Mouse (Mus musculus) leukemia stem cell, adult 10-12 weeks (primary cell): Measurements from ENCODE around the gene Tcf15. TPM values are rescaled to one million over a fixed set of nuclear protein-coding genes. Genes with fewer than 3 reads are reported as not detected.

ENCODE experiments used
- polyA plus RNA-seq: library from polyadenylated mRNA; stranded (reverse); fragments of >175 nt; gene quantifications from 2 replicates; pipeline ENCODE4 v1.2.3, GENCODE M21; 2012; ENCODE audit warnings: low replicate concordance

The Tcf15 gene
- polyA plus RNA-seq: 0.25 and 2.0 TPM in 2 replicates

GRCm38 (mm10) chr2:152143279-152144157, at the start of gene Tcf15:
Tcf15 (plus strand) TSS chr2:152143561.

GRCm38 (mm10) chr2:152105318-152106224, 37.8 kb upstream of the Tcf15 start, which contains the start of gene Srxn1:
Srxn1 (plus strand) TSS chr2:152105516.

Other genes with a start within 250 kb of the Tcf15 start
- gene Angpt4, start 232.4 kb upstream of the Tcf15 start, polyA plus RNA-seq: not detected in 2 replicates
- 15.1 and 17.2 TPM in 2 replicates for gene Fam110a, start 163.3 kb upstream of the Tcf15 start, polyA plus RNA-seq
- 0.84 and 1.2 TPM in 2 replicates for gene Slc52a3, start 147.1 kb upstream of the Tcf15 start, polyA plus RNA-seq
- gene Scrt2, start 62.0 kb upstream of the Tcf15 start, polyA plus RNA-seq: not detected in 2 replicates
- 7.5 and 26.2 TPM in 2 replicates for gene Srxn1, start 38.0 kb upstream of the Tcf15 start, polyA plus RNA-seq
- gene Csnk2a1, start 83.3 kb downstream of the Tcf15 start, polyA plus RNA-seq: 6.0 and 28.5 TPM in 2 replicates
- 11.0 and 17.6 TPM in 2 replicates for gene Tbc1d20, start 150.3 kb downstream of the Tcf15 start, polyA plus RNA-seq
- 305 and 315 TPM in 2 replicates for gene Rbck1, start 189.1 kb downstream of the Tcf15 start, polyA plus RNA-seq
- 52.4 and 88.1 TPM in 2 replicates for gene Trib3, start 200.5 kb downstream of the Tcf15 start, polyA plus RNA-seq
- not detected in 2 replicates for gene Nrsn2, start 233.1 kb downstream of the Tcf15 start, polyA plus RNA-seq